Mouse (Mus musculus) lung, adult 2 months (tissue): ENCODE measurements around the gene Olfr31. TPM values are rescaled to one million over a fixed set of nuclear protein-coding genes. Genes with fewer than 3 reads are reported as not detected.

ENCODE experiments used
- DNase-seq: peaks from one replicate; pipeline ENCODE4 v3.0.0; 2022
- H3K4me1 ChIP-seq: fragments of 200-500 bp; 2 replicates; pipeline ENCODE4 v1.6.1; 2011; ENCODE audit warnings: low read length; ENCODE audit not compliant: control insufficient read depth, insufficient read depth
- H3K4me3 ChIP-seq: fragments of 200-500 bp; replicated peaks from 2 replicates; pipeline ENCODE3; 2011; ENCODE audit warnings: low read depth, mild to moderate bottlenecking, control low read depth, low read length; ENCODE audit errors: extremely low read depth
- CTCF ChIP-seq: fragments of 200-500 bp; IDR thresholded peaks from 2 replicates; pipeline ENCODE4 v1.5.1; 2011; ENCODE audit warnings: mild to moderate bottlenecking, low read length, control low read depth; ENCODE audit not compliant: insufficient read depth
- POLR2A ChIP-seq: fragments of 200-500 bp; IDR thresholded peaks from 2 replicates; pipeline ENCODE4 v1.6.1; 2011; ENCODE audit warnings: low read depth, mild to moderate bottlenecking, control low read depth, low read length, borderline replicate concordance; ENCODE audit errors: extremely low read depth
- WGBS: fragments of 180-500 bp; shearing (Covaris S2); methylation state at CpG from one replicate; pipeline ENCODE4 v1.1.7; 2018; 5-methylcytosine and 5-hydroxymethylcytosine counted together
- polyA plus RNA-seq: library from polyadenylated mRNA; depleted of rRNA; stranded (reverse); fragments of >200 nt; gene quantifications from 2 replicates; pipeline ENCODE4 v1.2.3, GENCODE M21; 2012

Gene Olfr31
- polyA plus RNA-seq, 1 experiment, result not detected

GRCm38 (mm10) chr14:14347836-14348621 is 25.4 kb downstream of the Olfr31 start:
- Histone ChIP-seq H3K4me1 (peaks cover 3% of the 10 kb centered on the region; the same call in 1 of the 2 replicates), H3K4me3 (no peak overlapping the region)
- WGBS, result 88% methylated on average over 14 of the region's 14 CpGs
- no peak for DNase-seq
- TF ChIP-seq CTCF (no peak), POLR2A (no peak)

GRCm38 (mm10) chr14:14348674-14349401 is 26.2 kb downstream of the Olfr31 start:
- TF ChIP-seq POLR2A, result no peak
- peaks cover 3% of the 10 kb centered on the region; the same call in 1 of the 2 replicates for H3K4me1 ChIP-seq
- no peak overlapping the region for H3K4me3 ChIP-seq
- WGBS, result 96% methylated on average over 26 of the region's 26 CpGs
- DNase-seq, result no peak

GRCm38 (mm10) chr14:14349485-14350262 is 27.0 kb downstream of the Olfr31 start:
- Histone ChIP-seq H3K4me1 (peaks cover 3% of the 10 kb centered on the region; the same call in 1 of the 2 replicates), H3K4me3 (no peak overlapping the region)
- 94% methylated on average over 20 of the region's 20 CpGs for WGBS
- TF ChIP-seq POLR2A (no peak), CTCF (no peak)
- DNase-seq, result no peak

- H3K4me1 ChIP-seq, result peaks cover 3% of the 10 kb centered on the region; the same call in 1 of the 2 replicates
Measured at GRCm38 (mm10) chr14:14350263-14351147, 27.9 kb downstream of the Olfr31 start.

GRCm38 (mm10) chr14:14351148-14351455 is 28.5 kb downstream of the Olfr31 start:
- DNase-seq, result no peak
- TF ChIP-seq POLR2A, result no peak
- no peak for TF ChIP-seq CTCF
- Histone ChIP-seq H3K4me1 (peaks cover 3% of the 10 kb centered on the region; the same call in 1 of the 2 replicates), H3K4me3 (no peak overlapping the region)
- WGBS, result 94% methylated on average over 7 of the region's 7 CpGs

More at GRCm38 (mm10) chr14:14350263-14351147, 27.9 kb downstream of the Olfr31 start:
- TF ChIP-seq CTCF (no peak), POLR2A (no peak)
- DNase-seq, result no peak
- no peak overlapping the region for H3K4me3 ChIP-seq
- WGBS, result 97% methylated on average over 29 of the region's 29 CpGs

- TF ChIP-seq POLR2A (no peak), CTCF (no peak)
- Histone ChIP-seq H3K4me1 (no peaks in the 10 kb centered on the region), H3K4me3 (no peak overlapping the region)
- 93% methylated on average over 9 of the region's 9 CpGs for WGBS
- no peak for DNase-seq
Measured at GRCm38 (mm10) chr14:14351721-14352590, 29.3 kb downstream of the Olfr31 start.

GRCm38 (mm10) chr14:14352606-14353005 is 30.0 kb downstream of the Olfr31 start:
- DNase-seq, result no peak
- TF ChIP-seq POLR2A, result no peak
- TF ChIP-seq CTCF, result no peak
- WGBS, result 85% methylated on average over 6 of the region's 6 CpGs
- no peak overlapping the region for H3K4me3 ChIP-seq
- H3K4me1 ChIP-seq, result no peaks in the 10 kb centered on the region

GRCm38 (mm10) chr14:14353081-14353732 is 30.6 kb downstream of the Olfr31 start:
- WGBS, result 94% methylated on average over 7 of the region's 7 CpGs
- Histone ChIP-seq H3K4me3 (no peak overlapping the region), H3K4me1 (no peaks in the 10 kb centered on the region)
- DNase-seq, result no peak
- TF ChIP-seq POLR2A, result no peak
- no peak for TF ChIP-seq CTCF
